Comparison of ENCODE assay signal across 34 mouse cellular contexts in the genomic region with DNA sequence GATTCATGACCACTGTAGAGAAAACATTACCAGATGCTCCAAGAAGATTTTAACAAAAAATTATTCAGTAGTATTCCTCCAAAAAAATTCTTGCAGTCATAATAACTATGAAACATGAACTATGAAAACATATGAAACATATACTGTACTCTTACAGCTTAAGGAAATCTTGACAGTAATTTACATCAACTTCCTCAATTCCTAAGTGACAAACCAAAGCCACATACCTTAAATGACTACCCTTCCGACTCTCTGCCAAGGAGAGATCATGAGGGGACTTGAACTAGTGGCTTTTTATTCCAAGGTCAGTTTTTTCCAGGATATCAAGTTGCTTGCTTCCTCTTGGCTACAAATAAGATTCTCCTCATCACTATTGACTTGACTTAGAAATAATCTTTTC. TPM values are rescaled to one million over a fixed set of nuclear protein-coding genes. Genes with fewer than 3 reads are reported as not detected.
"Had no signal": no experiment of that assay in that cellular context is flagged by ENCODE, and none has a peak within 500 bp of the region (broad histone marks: within the 10 kb centered on the region; RNA-seq: fewer than 3 reads in every experiment).

No protein-coding gene starts in this region.

- DNase-seq: left cerebral cortex, postnatal 4 days; liver; liver, embryonic 13.5 days; liver, postnatal 0 days; lung, adult 18-20 months; lung, adult 2 months; lung, embryonic 14.5 days; lung, postnatal 10 days; lung, postnatal 14 days; lung, postnatal 36 days; lung, postnatal 4 days had no signal

- H3K4me1 ChIP-seq: liver, embryonic 12.5 days; liver, embryonic 13.5 days; liver, embryonic 15.5 days; megakaryocyte, embryonic 14.5 days; midbrain, embryonic 10.5 days; midbrain, embryonic 12.5 days; midbrain, embryonic 13.5 days; midbrain, embryonic 15.5 days; neural tube, embryonic 12.5 days had no signal

- H3K4me2 ChIP-seq: limb, embryonic 12.5 days; limb, embryonic 13.5 days; limb, embryonic 15.5 days; liver, embryonic 11.5 days; liver, embryonic 12.5 days; liver, embryonic 13.5 days; liver, embryonic 15.5 days; lung, embryonic 14.5 days; lung, embryonic 15.5 days; midbrain, embryonic 11.5 days; midbrain, embryonic 12.5 days; midbrain, embryonic 13.5 days; midbrain, embryonic 15.5 days; neural tube, embryonic 12.5 days had no signal

- H3K27me3 ChIP-seq: limb, embryonic 12.5 days; limb, embryonic 13.5 days; limb, embryonic 15.5 days; liver, embryonic 12.5 days; liver, embryonic 13.5 days; liver, embryonic 15.5 days; lung, embryonic 15.5 days; megakaryocyte, embryonic 14.5 days; midbrain, embryonic 12.5 days; midbrain, embryonic 13.5 days; midbrain, embryonic 15.5 days; neural tube, embryonic 12.5 days had no signal

- H3K9me3 ChIP-seq: limb, embryonic 10.5 days; limb, embryonic 12.5 days; limb, embryonic 13.5 days; limb, embryonic 15.5 days; liver, embryonic 12.5 days; liver, embryonic 13.5 days; liver, embryonic 15.5 days; lung, embryonic 15.5 days; midbrain, embryonic 10.5 days; midbrain, embryonic 12.5 days; midbrain, embryonic 13.5 days; midbrain, embryonic 15.5 days; neural tube, embryonic 12.5 days had no signal

- H3K36me3 ChIP-seq: limb, embryonic 10.5 days; limb, embryonic 12.5 days; limb, embryonic 13.5 days; limb, embryonic 15.5 days; liver, embryonic 12.5 days; liver, embryonic 13.5 days; liver, embryonic 15.5 days; lung, embryonic 15.5 days; midbrain, embryonic 10.5 days; midbrain, embryonic 12.5 days; midbrain, embryonic 13.5 days; midbrain, embryonic 15.5 days; neural tube, embryonic 12.5 days had no signal

- H3K9ac ChIP-seq: limb, embryonic 12.5 days; limb, embryonic 13.5 days; limb, embryonic 15.5 days; liver, embryonic 12.5 days; liver, embryonic 13.5 days; liver, embryonic 14.5 days; liver, embryonic 15.5 days; liver, postnatal 0 days; lung, embryonic 14.5 days; lung, embryonic 15.5 days; midbrain, embryonic 12.5 days; midbrain, embryonic 13.5 days; midbrain, embryonic 15.5 days; neural tube, embryonic 12.5 days had no signal

- H3K27ac ChIP-seq: limb, embryonic 10.5 days; limb, embryonic 12.5 days; limb, embryonic 13.5 days; limb, embryonic 15.5 days; liver, embryonic 12.5 days; liver, embryonic 13.5 days; liver, embryonic 14.5 days; liver, embryonic 15.5 days; lung, embryonic 15.5 days; macrophage; midbrain, embryonic 10.5 days; midbrain, embryonic 12.5 days; midbrain, embryonic 13.5 days; midbrain, embryonic 15.5 days; neural tube, embryonic 12.5 days had no signal

- ATAC-seq: liver, embryonic 12.5 days; liver, postnatal 0 days; lung, postnatal 0 days; midbrain, embryonic 13.5 days; midbrain, embryonic 15.5 days; midbrain, embryonic 16.5 days had no signal

- H3K4me3 ChIP-seq: limb, embryonic 10.5 days; limb, embryonic 12.5 days; limb, embryonic 13.5 days; limb, embryonic 15.5 days; liver, embryonic 12.5 days; liver, embryonic 13.5 days; liver, embryonic 15.5 days; lung, embryonic 15.5 days; megakaryocyte, embryonic 14.5 days; midbrain, embryonic 10.5 days; midbrain, embryonic 12.5 days; midbrain, embryonic 13.5 days; midbrain, embryonic 15.5 days; myocyte; neural tube, embryonic 12.5 days had no signal

RNA-seq across cellular contexts. Expression of gene Col19a1, which starts 39.7 kb away (rescaled TPM):
- total RNA-seq: liver, adult 2 months; megakaryocyte-erythroid progenitor cell, adult 5-6 weeks; monocyte, adult 5-6 weeks had no signal
- polyA plus RNA-seq: liver, adult 2 months; liver, embryonic 12.5 days; liver, embryonic 14.5 days; liver, postnatal 0 days; lung, embryonic 14.5 days; lung, postnatal 0 days had no signal
